Mouse (Mus musculus) embryonic fibroblast, embryonic 13.5 days (primary cell): ENCODE data around the gene Tesk1.

Experiments used
- CTCF ChIP-seq: IDR thresholded peaks from 2 replicates; pipeline ENCODE4 v1.5.1; 2011; ENCODE audit warnings: mild to moderate bottlenecking, control low read depth, low read length, moderate library complexity, borderline replicate concordance; ENCODE audit not compliant: insufficient read depth
- POLR2A ChIP-seq: IDR thresholded peaks from 2 replicates; pipeline ENCODE4 v1.6.1; 2011; ENCODE audit warnings: low read depth, mild to moderate bottlenecking, control low read depth, low read length, moderate library complexity

DNA sequence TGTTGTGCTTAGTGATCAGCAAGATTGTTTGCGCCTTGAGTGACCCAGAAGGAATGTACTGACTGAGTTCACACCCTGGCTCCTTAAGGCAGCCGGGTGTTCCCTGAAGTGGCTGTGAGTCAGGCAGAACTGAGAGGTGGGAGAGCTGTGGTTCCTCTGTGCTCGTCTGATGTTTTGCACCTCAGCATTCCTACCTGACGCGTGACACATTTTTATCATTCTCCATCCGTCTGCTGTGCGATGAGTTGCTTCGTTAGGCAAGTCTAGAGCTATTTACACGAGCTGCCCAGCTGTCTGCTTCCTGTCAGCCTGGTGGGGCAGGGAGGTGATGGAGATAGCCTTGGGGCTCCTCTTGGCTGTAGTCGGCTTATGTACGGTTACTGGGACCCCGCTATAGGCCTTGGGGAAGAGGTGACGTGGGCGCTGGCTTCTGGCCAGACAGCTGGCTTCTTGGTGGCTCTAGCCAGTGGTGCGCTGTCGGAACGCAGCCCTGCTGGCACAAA lies 42.9 kb upstream of the Tesk1 start:
- no peak for TF ChIP-seq CTCF
- TF ChIP-seq POLR2A: no peak
